Mouse (Mus musculus): ENCODE results near the gene Capn3.

DNA sequence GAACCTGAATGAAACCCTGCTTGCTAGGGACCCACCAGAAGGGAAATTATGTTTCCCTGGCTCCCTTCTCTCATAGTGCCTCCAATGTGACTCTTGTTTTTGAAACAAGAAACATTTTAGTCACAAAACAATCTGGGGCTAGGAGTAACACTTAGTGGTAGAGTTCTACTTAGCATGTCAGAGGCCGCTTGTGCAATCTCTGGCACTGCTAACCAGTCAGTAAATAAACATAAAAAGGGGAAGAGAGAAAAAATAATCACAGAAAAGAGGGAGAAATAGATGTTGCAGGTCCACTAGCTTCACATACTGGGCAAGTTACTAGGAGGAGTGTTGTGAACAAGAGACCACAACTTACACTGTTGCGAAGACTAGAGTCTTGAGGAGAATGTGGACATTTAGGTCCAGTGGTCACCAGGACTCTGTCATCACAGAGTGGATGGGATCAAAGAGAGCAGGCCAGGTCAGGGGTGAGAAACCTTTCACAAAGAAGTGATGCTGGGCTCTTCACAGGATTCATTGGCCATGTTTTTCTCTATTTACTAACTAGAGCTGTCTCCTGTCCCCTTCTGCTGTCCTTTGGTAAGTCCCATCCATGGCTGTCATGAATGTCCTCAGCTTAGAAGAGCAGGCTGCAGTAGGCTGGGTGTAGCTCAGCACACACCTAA is 9.0 kb downstream of the Capn3 start:
- no peak for TF ChIP-seq POLR2A (IDR thresholded peaks at IDR 0.05; ENCODE audit: control insufficient read depth, extremely low read depth, insufficient read depth, low read length, poor library complexity)
- TF ChIP-seq CTCF (IDR thresholded peaks at IDR 0.05; ENCODE audit: borderline replicate concordance, control insufficient read depth, extremely low read depth, insufficient read depth, low read length, poor library complexity) = no peak

Data from thymus, adult 2 months (tissue).